Mouse (Mus musculus) thymus, adult 2 months (tissue): ENCODE measurements around the gene Gli3.

ENCODE experiments used
- CTCF ChIP-seq: fragments of 200-500 bp; IDR thresholded peaks from 2 replicates; pipeline ENCODE4 v1.5.1; 2012; ENCODE audit warnings: mild to moderate bottlenecking, control low read depth, low read length, moderate library complexity, borderline replicate concordance; ENCODE audit not compliant: control insufficient read depth, poor library complexity, insufficient read depth; ENCODE audit errors: extremely low read depth
- POLR2A ChIP-seq: fragments of 200-500 bp; IDR thresholded peaks from 2 replicates; pipeline ENCODE4 v1.6.1; 2012; ENCODE audit warnings: mild to moderate bottlenecking, low read length, control low read depth, moderate library complexity; ENCODE audit not compliant: control insufficient read depth, poor library complexity, insufficient read depth; ENCODE audit errors: extremely low read depth

DNA sequence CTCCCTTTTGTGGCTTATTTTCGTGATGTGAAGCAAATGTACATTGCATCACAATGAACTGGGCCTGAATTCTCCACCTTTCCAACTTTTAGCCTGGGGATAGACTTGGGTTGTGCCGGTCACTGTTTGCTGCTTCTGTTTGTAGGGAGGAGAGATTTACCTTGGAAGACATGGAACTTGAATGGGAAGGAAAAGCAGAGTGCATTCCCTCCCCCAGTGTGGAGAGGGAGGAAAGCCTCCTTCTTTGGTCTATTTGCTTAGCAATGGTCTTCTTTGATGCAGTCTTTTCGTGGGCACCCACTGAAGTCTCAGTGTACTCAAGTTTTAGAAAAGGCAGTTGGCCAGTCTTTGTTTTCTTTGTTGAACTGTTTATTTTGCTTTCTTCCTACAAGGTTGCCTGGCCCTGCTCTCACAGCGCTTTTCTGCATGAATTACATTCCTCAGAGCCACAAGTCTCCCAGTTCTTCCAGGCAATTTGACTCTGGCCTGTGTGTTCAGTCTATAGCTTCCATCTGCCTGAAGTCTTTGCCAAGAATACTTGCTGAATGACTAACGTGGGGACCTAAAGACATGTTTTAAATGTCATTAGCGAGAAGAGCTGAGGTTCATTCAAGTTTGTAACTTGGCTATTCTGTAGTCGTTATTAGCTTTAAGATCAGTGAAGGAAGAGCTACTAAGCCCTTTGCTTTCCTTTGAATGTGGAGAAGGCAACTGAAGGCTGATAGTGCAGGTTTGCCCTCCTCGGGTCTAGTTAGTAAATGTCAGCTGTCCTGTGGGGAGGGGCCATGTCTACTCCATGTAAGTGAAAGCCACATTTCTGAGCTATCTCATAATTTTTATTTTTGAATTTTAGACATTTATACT is 161.7 kb downstream of the Gli3 start:
- TF ChIP-seq CTCF, result no peak
- no peak for TF ChIP-seq POLR2A
